Mouse (Mus musculus) mouse trophoblast stem cell (cell line): ENCODE measurements around the gene Fermt2.
"Not testable (repeated sequence)": the region's sequence is repeated elsewhere in the genome, so short reads cannot be mapped to it uniquely, and the experiment has no call there.

Experiments
- in situ Hi-C, 2 experiments: fragments of 300-500 bp; cut with MseI, MboI; formaldehyde crosslinking; loops; 2 replicates in 1 of 2; 3 replicates in 1 of 2; pipeline ENCODE4 v1.15.1; 2025

Fermt2 gene

GRCm38 (mm10) chr14:45515771-45516170, 14.1 kb downstream of the Fermt2 start:
- in situ Hi-C loops = no loop called here

- in situ Hi-C loops = no loop called here
Measured at GRCm38 (mm10) chr14:45510787-45511186, 19.1 kb downstream of the Fermt2 start.

GRCm38 (mm10) chr14:45507923-45508322, 22.0 kb downstream of the Fermt2 start:
- in situ Hi-C loops = no loop called here

GRCm38 (mm10) chr14:45507447-45507846, 22.5 kb downstream of the Fermt2 start:
- in situ Hi-C loops = no loop called here

GRCm38 (mm10) chr14:45507032-45507431, 22.9 kb downstream of the Fermt2 start:
- in situ Hi-C loops = no loop called here

GRCm38 (mm10) chr14:45506165-45506564, 23.8 kb downstream of the Fermt2 start:
- in situ Hi-C loops = no loop called here

GRCm38 (mm10) chr14:45504422-45505113, 25.4 kb downstream of the Fermt2 start:
- in situ Hi-C loops = no loop called here

- in situ Hi-C loops = no loop called here
Measured at GRCm38 (mm10) chr14:45503934-45504333, 26.0 kb downstream of the Fermt2 start.

- in situ Hi-C loops = no loop called here
Measured at GRCm38 (mm10) chr14:45500052-45500451, 29.9 kb downstream of the Fermt2 start.

GRCm38 (mm10) chr14:45497116-45497515, 32.8 kb downstream of the Fermt2 start:
- in situ Hi-C loops = no loop called here

- in situ Hi-C loops = not testable (repeated sequence)
Measured at GRCm38 (mm10) chr14:45495810-45496209, 34.1 kb downstream of the Fermt2 start.

- in situ Hi-C loops = no loop called here
Measured at GRCm38 (mm10) chr14:45493891-45494290, 36.0 kb downstream of the Fermt2 start.

GRCm38 (mm10) chr14:45492668-45493067, 37.2 kb downstream of the Fermt2 start:
- in situ Hi-C loops = no loop called here

- in situ Hi-C loops = no loop called here
Measured at GRCm38 (mm10) chr14:45492038-45492437, 37.9 kb downstream of the Fermt2 start.

- in situ Hi-C loops = not testable (repeated sequence)
Measured at GRCm38 (mm10) chr14:45487201-45487600, 42.7 kb downstream of the Fermt2 start.

- in situ Hi-C loops = not testable (repeated sequence)
Measured at GRCm38 (mm10) chr14:45483361-45483760, 46.6 kb downstream of the Fermt2 start.

GRCm38 (mm10) chr14:45478977-45479806, 50.7 kb downstream of the Fermt2 start:
- in situ Hi-C loops = no loop called here

GRCm38 (mm10) chr14:45478515-45478914, 51.4 kb downstream of the Fermt2 start:
- in situ Hi-C loops = no loop called here

- in situ Hi-C loops = no loop called here
Measured at GRCm38 (mm10) chr14:45477651-45478050, 52.3 kb downstream of the Fermt2 start.

GRCm38 (mm10) chr14:45476990-45477389, 52.9 kb downstream of the Fermt2 start:
- in situ Hi-C loops = no loop called here

GRCm38 (mm10) chr14:45472536-45472935, 57.4 kb downstream of the Fermt2 start:
- in situ Hi-C loops = no loop called here

- in situ Hi-C loops = no loop called here
Measured at GRCm38 (mm10) chr14:45469446-45469845, 60.5 kb downstream of the Fermt2 start.

- in situ Hi-C loops = not testable (repeated sequence)
Measured at GRCm38 (mm10) chr14:45466371-45466770, 63.5 kb downstream of the Fermt2 start.
